Mouse (Mus musculus) mature B cell (primary cell): ENCODE measurements around the gene Furin.

ENCODE experiments used
- in situ Hi-C: fragments of 300-500 bp; cut with MboI; formaldehyde crosslinking; loops from 2 replicates; pipeline ENCODE4 v1.14.3; 2019

Gene Furin

DNA sequence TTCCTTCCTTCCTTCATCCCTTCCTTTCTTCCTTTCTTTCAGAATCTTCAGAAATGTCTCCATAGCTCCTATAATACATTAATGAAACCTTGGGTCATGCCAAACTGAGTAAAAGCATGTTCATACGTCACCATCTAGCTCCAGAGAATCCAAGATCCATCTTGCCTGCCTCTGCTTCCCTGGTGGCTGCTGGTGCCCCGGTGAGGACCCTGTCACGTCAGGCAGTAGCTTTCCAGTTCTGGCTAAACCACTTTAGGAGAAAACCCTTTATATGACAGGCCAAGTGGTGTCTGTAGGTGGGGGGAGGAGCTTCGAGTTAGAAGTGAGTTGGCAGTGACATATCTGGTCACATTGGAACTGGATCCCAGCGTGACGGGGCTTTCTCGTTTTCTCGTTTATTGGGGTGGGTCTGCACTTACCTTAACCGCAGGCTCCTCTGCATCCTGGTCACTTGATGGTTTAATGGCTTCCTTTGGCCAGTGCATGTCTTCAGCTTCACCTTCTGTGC is at the start of gene Furin:
Gene Furin, minus strand, starts transcription at position 249 of the 508 bp plus-strand sequence.
- in situ Hi-C loops, result no loop called here

DNA sequence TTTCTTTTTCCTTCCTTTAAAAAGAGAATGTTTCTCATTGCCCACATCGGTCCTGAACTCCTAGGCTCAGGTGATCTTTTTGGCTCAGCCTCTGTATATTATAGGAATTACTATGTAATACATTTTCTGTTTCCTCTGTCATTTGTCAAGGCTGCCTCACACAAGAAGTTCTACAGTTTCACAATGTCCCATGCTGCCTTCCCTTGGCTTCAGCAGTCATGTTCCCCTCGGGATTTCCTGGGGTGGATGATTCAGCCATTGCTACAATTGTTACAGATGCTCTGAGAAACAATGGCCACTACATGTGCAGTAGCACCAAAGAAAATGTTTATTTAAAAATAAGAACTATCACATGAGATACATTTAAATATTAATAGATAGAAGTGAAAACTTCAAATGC is 49.5 kb upstream of the Furin start:
- in situ Hi-C loops, result no loop called here

- in situ Hi-C loops, result no loop called here
Observed at GRCm38 (mm10) chr7:80453997-80454396, 48.8 kb upstream of the Furin start.

- in situ Hi-C loops, result no loop called here
Observed at GRCm38 (mm10) chr7:80453121-80453520, 47.9 kb upstream of the Furin start.

GRCm38 (mm10) chr7:80452241-80452640 is 47.0 kb upstream of the Furin start:
- in situ Hi-C loops, result no loop called here

- in situ Hi-C loops, result no loop called here
Observed at GRCm38 (mm10) chr7:80451550-80452232, 46.5 kb upstream of the Furin start.

DNA sequence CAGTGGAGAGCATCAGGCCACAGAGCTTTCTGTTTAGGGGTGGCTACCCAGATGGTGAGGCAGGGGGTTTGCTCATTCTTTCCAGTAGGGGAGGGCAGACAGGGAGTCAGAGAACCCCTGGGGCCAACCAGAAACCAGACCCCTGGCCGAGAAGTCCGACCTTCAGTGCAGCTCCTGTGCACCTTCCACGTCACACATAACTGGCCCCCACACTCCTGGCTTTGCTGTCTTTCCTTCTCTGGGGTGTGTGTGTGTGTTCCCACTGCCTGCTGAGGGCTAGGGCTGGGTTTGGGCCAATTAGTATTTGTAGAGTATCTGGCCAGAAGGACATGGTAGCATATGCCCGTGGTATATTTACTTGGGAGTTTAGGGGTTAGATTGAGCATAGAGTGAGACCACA is 45.1 kb upstream of the Furin start:
- in situ Hi-C loops, result no loop called here

DNA sequence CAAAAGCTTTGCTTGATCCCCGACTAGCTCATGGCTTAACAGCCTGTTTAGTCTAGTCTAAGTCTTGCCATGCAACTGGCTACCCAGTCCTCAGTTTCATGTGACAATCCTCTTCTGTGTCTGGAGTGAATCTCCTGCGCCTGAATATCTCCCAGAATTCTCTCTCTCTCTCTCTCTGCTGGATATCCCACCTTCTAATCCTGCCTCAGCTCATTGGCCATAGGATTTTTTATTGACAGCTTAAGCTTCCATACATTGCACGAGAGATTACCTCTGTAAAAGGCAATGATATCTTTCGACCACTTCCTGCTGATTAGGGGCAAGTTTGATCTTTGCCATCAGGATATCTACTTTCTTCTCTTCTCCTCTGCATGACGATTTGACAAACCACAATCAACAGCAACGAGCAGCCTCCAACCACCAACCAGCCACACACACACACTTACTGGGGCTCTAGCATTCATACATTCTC is 44.4 kb upstream of the Furin start:
- in situ Hi-C loops, result no loop called here

GRCm38 (mm10) chr7:80447336-80447735 is 42.1 kb upstream of the Furin start:
- in situ Hi-C loops, result no loop called here

DNA sequence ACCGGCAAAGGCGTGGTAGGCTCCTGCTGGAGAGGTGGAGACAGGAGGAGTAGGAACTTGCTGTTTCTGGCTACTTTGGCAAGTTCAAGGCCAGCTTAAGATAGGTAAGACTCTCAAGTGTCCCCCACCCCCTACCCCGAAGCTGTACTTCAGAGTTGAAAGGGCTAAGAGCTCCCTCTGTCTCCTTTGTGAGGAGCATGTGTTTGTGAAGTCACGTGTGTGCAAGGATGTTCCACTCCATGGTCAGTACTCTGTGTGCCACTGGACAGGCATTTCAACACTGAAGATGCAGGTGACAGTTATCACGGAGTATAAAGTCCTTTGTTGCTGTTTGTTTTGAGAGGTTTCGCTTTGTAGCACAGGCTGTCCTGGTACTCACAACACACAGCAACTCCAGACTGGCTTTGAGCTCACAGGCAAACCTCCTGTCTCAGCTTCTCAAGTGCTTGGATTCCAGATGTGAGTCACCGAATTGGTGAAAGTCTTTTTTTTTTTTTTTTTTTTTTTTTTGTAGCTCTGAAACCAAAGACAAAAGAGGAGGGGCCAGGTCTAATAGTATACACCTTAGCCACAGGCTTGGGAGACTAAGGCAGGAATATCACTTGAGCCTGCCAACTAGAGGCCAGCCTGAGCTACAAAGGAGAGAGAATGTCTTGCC is 41.1 kb upstream of the Furin start:
- in situ Hi-C loops, result no loop called here

DNA sequence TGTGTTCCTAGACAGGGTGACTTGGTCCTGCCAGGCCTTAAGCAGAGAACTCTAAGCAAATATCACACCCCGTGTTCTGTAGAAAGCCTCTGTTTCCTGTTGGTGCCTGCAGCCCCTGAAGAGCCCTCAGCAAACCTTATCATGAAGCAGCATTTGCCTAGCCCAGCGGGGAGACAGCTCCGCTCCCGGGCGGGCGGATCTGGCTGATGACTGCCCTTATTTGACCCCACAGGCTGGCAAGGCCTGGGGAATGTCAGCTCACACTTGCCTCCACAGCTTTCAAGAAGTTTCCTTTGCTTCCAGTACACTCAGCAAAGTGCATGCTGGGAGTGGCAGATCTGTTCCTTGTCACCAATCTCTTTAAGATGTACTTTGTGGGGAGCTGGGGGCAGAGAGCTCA is 40.3 kb upstream of the Furin start:
- in situ Hi-C loops, result no loop called here

- in situ Hi-C loops, result no loop called here
Observed at GRCm38 (mm10) chr7:80444401-80445249, 39.4 kb upstream of the Furin start.

DNA sequence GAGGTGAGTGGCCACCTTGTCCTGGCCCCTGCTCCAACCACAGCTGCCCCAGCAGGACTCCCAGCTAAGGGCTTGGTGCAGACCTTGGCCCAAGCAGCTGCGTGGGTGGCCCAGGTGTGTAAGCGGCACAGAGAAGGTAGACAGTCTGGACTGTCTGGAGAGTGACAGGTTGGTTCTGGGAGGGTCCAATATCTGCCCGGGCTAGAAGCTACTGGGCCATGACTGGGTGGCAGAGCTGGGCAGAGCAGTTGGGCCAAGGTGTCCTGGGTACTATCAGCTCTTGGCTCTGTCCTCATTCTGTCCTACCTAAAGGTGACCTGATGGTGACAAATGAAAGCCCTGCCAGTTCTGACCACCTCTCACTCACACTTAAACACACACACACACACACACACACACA is 37.9 kb upstream of the Furin start:
- in situ Hi-C loops, result no loop called here

DNA sequence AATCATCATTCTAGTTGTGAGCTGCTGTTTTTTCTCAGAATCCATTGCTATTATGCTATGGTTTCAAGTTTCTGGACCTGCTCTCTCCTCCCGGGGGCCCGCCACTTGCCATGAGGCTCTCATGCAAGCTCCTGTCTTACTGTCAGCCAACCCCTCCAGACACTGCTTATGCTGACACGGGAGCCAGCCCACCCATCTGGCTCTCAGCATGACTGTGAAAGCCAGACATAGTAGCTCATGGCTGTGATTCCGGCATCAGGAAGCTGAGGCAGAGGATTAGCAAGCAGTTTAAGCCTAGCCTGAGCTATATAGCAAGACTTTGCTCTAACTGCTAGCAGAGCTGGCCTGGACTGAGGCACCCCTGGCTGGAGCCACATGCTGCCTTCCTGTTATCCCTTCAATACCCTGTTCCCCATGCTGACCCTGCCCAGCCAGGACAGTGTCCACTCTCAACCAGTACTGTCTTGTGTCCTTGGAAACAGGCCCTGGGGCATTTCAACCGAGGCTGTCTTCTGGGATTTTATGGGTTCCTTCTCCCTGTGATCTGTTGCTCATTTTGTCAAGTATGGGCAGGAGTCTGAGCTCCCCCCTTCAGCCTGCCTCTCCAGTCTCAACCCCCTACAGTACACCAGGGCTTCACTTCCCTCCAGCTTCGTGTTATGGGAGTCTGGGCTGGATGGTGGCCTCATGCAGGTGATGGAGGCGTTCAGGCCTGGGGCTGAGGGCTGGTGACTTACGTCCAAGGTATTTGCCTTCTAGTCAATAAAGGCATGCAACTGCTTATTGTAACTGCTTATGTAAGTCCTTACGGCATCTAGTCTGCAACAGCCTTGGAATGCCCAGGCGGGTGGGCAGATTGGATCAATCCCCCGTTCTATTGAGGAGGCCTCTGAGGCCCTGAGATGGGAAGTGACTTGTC is 37.0 kb upstream of the Furin start:
- in situ Hi-C loops, result no loop called here

GRCm38 (mm10) chr7:80440685-80441084 is 35.4 kb upstream of the Furin start:
- in situ Hi-C loops, result no loop called here

GRCm38 (mm10) chr7:80439789-80440488 is 34.7 kb upstream of the Furin start:
- in situ Hi-C loops, result no loop called here

- in situ Hi-C loops, result no loop called here
Observed at GRCm38 (mm10) chr7:80439032-80439760, 34.0 kb upstream of the Furin start.

- in situ Hi-C loops, result no loop called here
Observed at GRCm38 (mm10) chr7:80436571-80436970, 31.3 kb upstream of the Furin start.

DNA sequence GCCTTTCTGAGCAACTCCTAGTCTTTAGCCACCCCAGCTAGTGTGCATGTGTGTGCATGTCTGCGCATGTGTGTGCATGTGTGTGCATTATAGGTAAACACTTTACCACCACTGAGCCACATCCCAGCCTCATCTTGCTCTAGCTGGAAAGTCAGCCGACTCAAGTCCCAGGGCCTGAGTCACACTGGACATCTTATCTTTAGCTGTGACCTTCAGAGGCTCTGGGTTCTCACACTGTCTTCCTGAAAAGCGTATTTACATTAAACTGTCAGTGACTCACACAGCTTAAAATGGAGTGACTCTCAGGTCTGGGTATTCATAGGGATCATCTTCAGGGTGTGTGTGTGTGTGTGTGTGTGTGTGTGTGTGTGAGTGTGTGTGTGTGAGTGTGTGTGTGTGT is 30.4 kb upstream of the Furin start:
- in situ Hi-C loops, result no loop called here

DNA sequence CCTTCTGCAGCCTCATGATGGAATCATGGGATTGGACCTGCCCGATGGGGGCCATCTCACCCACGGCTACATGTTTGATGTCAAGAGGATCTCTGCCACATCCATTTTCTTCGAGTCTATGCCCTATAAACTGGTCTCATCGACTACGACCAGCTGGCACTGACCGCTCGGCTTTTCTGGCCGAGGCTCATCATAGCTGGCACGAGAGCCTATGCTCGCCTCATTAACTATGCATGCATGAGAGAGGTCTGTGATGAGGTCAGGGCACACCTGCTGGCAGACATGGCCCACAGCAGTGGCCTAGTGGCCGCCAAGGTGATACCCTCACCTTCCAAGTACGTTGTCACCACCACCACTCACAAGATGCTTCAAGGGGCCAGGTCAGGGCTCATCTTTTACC is 24.4 kb upstream of the Furin start:
- in situ Hi-C loops, result no loop called here
